Mouse (Mus musculus) embryonic facial prominence, embryonic 11.5 days (tissue): ENCODE data around the gene Hemgn. TPM values are rescaled to one million over a fixed set of nuclear protein-coding genes. Genes with fewer than 3 reads are reported as not detected.

ENCODE experiments used
- ATAC-seq: fragments of 200-750 bp; cut with Nextera tagmentation; replicated peaks from 2 replicates; pipeline ENCODE4 v1.8.0; 2017; ENCODE audit warnings: low read depth; ENCODE audit not compliant: insufficient number of reproducible peaks, low FRiP score, low TSS enrichment
- DNase-seq: peaks from one replicate; pipeline ENCODE4 v3.0.0-alpha.2; 2015; ENCODE audit warnings: low spot score
- H3K27ac ChIP-seq: fragments of 300-500 bp; sonication (generic); replicated peaks from 2 replicates; pipeline ENCODE4 v1.5.1; 2014; ENCODE audit warnings: mild to moderate bottlenecking, low read depth, low read length, control low read depth
- H3K27me3 ChIP-seq: fragments of 300-500 bp; sonication (generic); 2 replicates; pipeline ENCODE4 v1.6.1; 2014; ENCODE audit warnings: mild to moderate bottlenecking, low read length, moderate library complexity, mixed read lengths; ENCODE audit not compliant: control insufficient read depth, insufficient read depth
- H3K36me3 ChIP-seq: fragments of 300-500 bp; sonication (generic); replicated peaks from 2 replicates; pipeline ENCODE4 v1.6.1; 2014; ENCODE audit warnings: low read depth, mild to moderate bottlenecking, low read length, moderate library complexity, mixed read lengths; ENCODE audit not compliant: control insufficient read depth, insufficient read depth
- H3K4me1 ChIP-seq: fragments of 300-500 bp; sonication (generic); 2 replicates; pipeline ENCODE4 v1.6.1; 2014; ENCODE audit warnings: low read length, mixed read lengths; ENCODE audit not compliant: control insufficient read depth, insufficient read depth
- H3K4me2 ChIP-seq: fragments of 300-500 bp; sonication (generic); 2 replicates; pipeline ENCODE4 v1.6.1; 2014; ENCODE audit warnings: low read depth, mild to moderate bottlenecking, control low read depth, low read length, moderate library complexity
- H3K4me3 ChIP-seq: fragments of 300-500 bp; sonication (generic); 2 replicates; pipeline ENCODE4 v1.5.1; 2014; ENCODE audit warnings: low read depth, low read length, control low read depth
- H3K9ac ChIP-seq: fragments of 300-500 bp; sonication (generic); replicated peaks from 2 replicates; pipeline ENCODE4 v1.6.1; 2014; ENCODE audit warnings: mild to moderate bottlenecking, control low read depth, low read length
- H3K9me3 ChIP-seq: fragments of 300-500 bp; sonication (generic); replicated peaks from 2 replicates; pipeline ENCODE4 v1.6.1; 2016; ENCODE audit warnings: mild to moderate bottlenecking, low read length, inconsistent platforms, mixed read lengths; ENCODE audit not compliant: control insufficient read depth
- WGBS: fragments of 180-500 bp; shearing (Covaris S2); extraction: QIAGEN DNeasy Blood & Tissue Kit; methylation state at CpG from one replicate; pipeline ENCODE4 v1.1.7; 2014; 5-methylcytosine and 5-hydroxymethylcytosine counted together
- polyA plus RNA-seq: library from polyadenylated mRNA; unstranded; fragments of >200 nt; fragmentation: Nextera tagmentation; extraction: Ambion mirVana; gene quantifications from 2 replicates; pipeline ENCODE4 v1.2.1, GENCODE M21; 2014

Hemgn gene
- polyA plus RNA-seq: 13.9 and 16.7 TPM in 2 replicates

GRCm38 (mm10) chr4:46413406-46413805, at the start of gene Hemgn:
Gene Hemgn (minus strand): TSS chr4:46413506.
- H3K9ac ChIP-seq: no peak within 1 kb of the TSS
- H3K4me2 ChIP-seq: no peak within 1 kb of the TSS
- no peaks in the 10 kb centered on the region for H3K4me1 ChIP-seq
- DNase-seq (no peak), ATAC-seq (no peak)
- WGBS: 74% methylated on average over 7 of the region's 7 CpGs
- no peak within 1 kb of the TSS for H3K4me3 ChIP-seq
- no peaks in the 10 kb centered on the region for H3K9me3 ChIP-seq
- H3K27me3 ChIP-seq: no peaks in the 10 kb centered on the region
- no peak within 1 kb of the TSS for H3K27ac ChIP-seq
- no peaks in the 10 kb centered on the region for H3K36me3 ChIP-seq

- H3K9me3 ChIP-seq: no peaks in the 10 kb centered on the region
- H3K27me3 ChIP-seq: no peaks in the 10 kb centered on the region
- H3K4me1 ChIP-seq: peaks cover 4% of the 10 kb centered on the region; the same call in 1 of the 2 replicates
- DNase-seq: no peak
- peaks cover 2% of the 10 kb centered on the region; the same call in 1 of the 2 replicates for H3K36me3 ChIP-seq
- ATAC-seq: no peak
- 93% methylated on average over 2 of the region's 2 CpGs for WGBS
- H3K9ac ChIP-seq: no peak overlapping the region
- H3K27ac ChIP-seq: no peak overlapping the region
- no peak overlapping the region for H3K4me3 ChIP-seq
- no peak overlapping the region for H3K4me2 ChIP-seq
These were observed 45.1 kb upstream of the Hemgn start for GRCm38 (mm10) chr4:46458411-46458810.

GRCm38 (mm10) chr4:46457186-46457585, 43.9 kb upstream of the Hemgn start:
- H3K36me3 ChIP-seq: peaks cover 2% of the 10 kb centered on the region; the same call in 1 of the 2 replicates
- no peaks in the 10 kb centered on the region for H3K27me3 ChIP-seq
- WGBS: 94% methylated on average over 3 of the region's 3 CpGs

GRCm38 (mm10) chr4:46456762-46457161, 43.5 kb upstream of the Hemgn start:
- ATAC-seq: no peak
- H3K36me3 ChIP-seq: peaks cover 2% of the 10 kb centered on the region; the same call in 1 of the 2 replicates

More at GRCm38 (mm10) chr4:46457186-46457585, 43.9 kb upstream of the Hemgn start:
- Histone ChIP-seq H3K4me3 (no peak overlapping the region), H3K9me3 (no peaks in the 10 kb centered on the region), H3K4me2 (no peak overlapping the region), H3K27ac (no peak overlapping the region), H3K9ac (no peak overlapping the region), H3K4me1 (peaks cover 4% of the 10 kb centered on the region; the same call in 1 of the 2 replicates)
- DNase-seq: no peak
- ATAC-seq: no peak

GRCm38 (mm10) chr4:46454097-46454864, 41.0 kb upstream of the Hemgn start:
- no peak overlapping the region for H3K4me3 ChIP-seq
- H3K27ac ChIP-seq: no peak overlapping the region
- DNase-seq (no peak), ATAC-seq (no peak)
- peaks cover 4% of the 10 kb centered on the region; the same call in 1 of the 2 replicates for H3K4me1 ChIP-seq
- 70% methylated on average over 5 of the region's 5 CpGs for WGBS
- no peaks in the 10 kb centered on the region for H3K9me3 ChIP-seq
- H3K36me3 ChIP-seq: no peaks in the 10 kb centered on the region
- no peaks in the 10 kb centered on the region for H3K27me3 ChIP-seq
- no peak overlapping the region for H3K4me2 ChIP-seq
- no peak overlapping the region for H3K9ac ChIP-seq

More at GRCm38 (mm10) chr4:46456762-46457161, 43.5 kb upstream of the Hemgn start:
- Histone ChIP-seq H3K4me2 (no peak overlapping the region), H3K4me1 (peaks cover 4% of the 10 kb centered on the region; the same call in 1 of the 2 replicates), H3K4me3 (no peak overlapping the region), H3K27ac (no peak overlapping the region), H3K9me3 (no peaks in the 10 kb centered on the region), H3K27me3 (no peaks in the 10 kb centered on the region), H3K9ac (no peak overlapping the region)
- 82% methylated on average over 4 of the region's 4 CpGs for WGBS
- DNase-seq: no peak

GRCm38 (mm10) chr4:46452855-46453719, 39.8 kb upstream of the Hemgn start:
- WGBS: 37% methylated on average over 13 of the region's 13 CpGs
- H3K27ac ChIP-seq: peak overlapping the region; percentile 99; the same call in 1 of the 2 replicates
- ATAC-seq: no peak
- peak overlapping the region; percentile 97 for H3K4me3 ChIP-seq
- H3K9ac ChIP-seq: peak overlapping the region; percentile 99
- DNase-seq: no peak
- H3K4me1 ChIP-seq: peaks cover 4% of the 10 kb centered on the region; the same call in 1 of the 2 replicates
- no peaks in the 10 kb centered on the region for H3K27me3 ChIP-seq
- H3K36me3 ChIP-seq: no peaks in the 10 kb centered on the region
- no peaks in the 10 kb centered on the region for H3K9me3 ChIP-seq
- peak overlapping the region; percentile 91 for H3K4me2 ChIP-seq

- WGBS: 0% methylated on average over 19 of the region's 19 CpGs
- Histone ChIP-seq H3K9me3 (no peaks in the 10 kb centered on the region), H3K4me3 (peak overlapping the region; percentile 97), H3K4me2 (peak overlapping the region; percentile 91), H3K27me3 (no peaks in the 10 kb centered on the region), H3K4me1 (peaks cover 4% of the 10 kb centered on the region; the same call in 1 of the 2 replicates), H3K27ac (peak overlapping the region; percentile 99), H3K9ac (peak overlapping the region; percentile 99), H3K36me3 (no peaks in the 10 kb centered on the region)
- ATAC-seq: peak; percentile 14; the same call in 1 of the 2 replicates
- DNase-seq: peak; percentile 74
These were observed 39.2 kb upstream of the Hemgn start for GRCm38 (mm10) chr4:46452481-46452850.
